Mouse (Mus musculus): ENCODE measurements around the gene Mettl14.

- TF ChIP-seq POLR2A (IDR thresholded peaks at IDR 0.05; ENCODE audit: insufficient read depth, low read depth, low read length) (no peak), EP300 (IDR thresholded peaks at IDR 0.05; ENCODE audit: insufficient read depth, low read depth, low read length) (no peak), CTCF (IDR thresholded peaks at IDR 0.05) (no peak)
Observed at GRCm38 (mm10) chr3:123336455-123336854, 49.5 kb downstream of the Mettl14 start.

Measured in heart, adult 2 months (tissue).